Mouse (Mus musculus): ENCODE data around the gene Slc3a2. TPM values are rescaled to one million over a fixed set of nuclear protein-coding genes. Genes with fewer than 3 reads are reported as not detected.

Gene Slc3a2
- polyA plus RNA-seq, 1 experiment from 2014 or later: 125 TPM

- peak within 1 kb of the TSS; percentile 27; the same call in 1 of the 2 replicates for H3K27ac ChIP-seq (replicated peaks)
- no peaks in the 10 kb centered on the region for H3K36me3 ChIP-seq (replicated peaks)
- peak within 1 kb of the TSS; percentile 63 for H3K4me3 ChIP-seq
- H3K4me1 ChIP-seq: peaks cover 29% of the 10 kb centered on the region
- DNase-seq (ENCODE audit: low spot score): no peak
- peaks cover 48% of the 10 kb centered on the region for H3K27me3 ChIP-seq (replicated peaks; ENCODE audit: low read depth, poor library complexity, severe bottlenecking)
- H3K9me3 ChIP-seq: no peaks in the 10 kb centered on the region
- 79% methylated on average over 9 of the region's 9 CpGs for WGBS
Observed at GRCm38 (mm10) chr19:8663360-8663839, 59.8 kb downstream of the Slc3a2 start, which contains the start of gene Chrm1. Gene Chrm1 (plus strand): TSS chr19:8663789.

- Histone ChIP-seq H3K4me1 (peaks cover 29% of the 10 kb centered on the region), H3K27me3 (replicated peaks; ENCODE audit: low read depth, poor library complexity, severe bottlenecking) (peaks cover 48% of the 10 kb centered on the region), H3K4me3 (peak overlapping the region; percentile 63), H3K36me3 (replicated peaks) (no peaks in the 10 kb centered on the region), H3K27ac (replicated peaks) (peak overlapping the region; percentile 85), H3K9me3 (no peaks in the 10 kb centered on the region)
- 2% methylated on average over 11 of the region's 11 CpGs for WGBS
- peak; percentile 86 for DNase-seq (ENCODE audit: low spot score)
Observed at GRCm38 (mm10) chr19:8662337-8662736, 60.8 kb downstream of the Slc3a2 start.

GRCm38 (mm10) chr19:8661821-8662307, 61.3 kb downstream of the Slc3a2 start:
- no peaks in the 10 kb centered on the region for H3K9me3 ChIP-seq
- peak overlapping the region; percentile 85 for H3K27ac ChIP-seq (replicated peaks)
- H3K27me3 ChIP-seq (replicated peaks; ENCODE audit: low read depth, poor library complexity, severe bottlenecking): peaks cover 48% of the 10 kb centered on the region
- H3K4me3 ChIP-seq: peak overlapping the region; percentile 63
- WGBS: 2% methylated on average over 35 of the region's 35 CpGs
- peaks cover 29% of the 10 kb centered on the region for H3K4me1 ChIP-seq
- H3K36me3 ChIP-seq (replicated peaks): no peaks in the 10 kb centered on the region
- peak; percentile 75 for DNase-seq (ENCODE audit: low spot score)

Small RNA genes within 50 kb of the gene (microRNA-seq; reads per million reads assigned to microRNA genes)
- gene Mir6992: not detected

Other genes starting within 250 kb of the Slc3a2 start
- not detected in 2 replicates for gene Slc22a8, start 132.1 kb downstream of the Slc3a2 start, polyA plus RNA-seq (2016; fragmentation: Nextera tagmentation; extraction: Ambion mirVana)
- 0.10 and 0.24 TPM in 2 replicates for gene Slc22a6, start 105.3 kb downstream of the Slc3a2 start, polyA plus RNA-seq (2016; fragmentation: Nextera tagmentation; extraction: Ambion mirVana)
- 0.04 and 0.09 TPM in 2 replicates for gene Chrm1, start 59.6 kb downstream of the Slc3a2 start, polyA plus RNA-seq (2016; fragmentation: Nextera tagmentation; extraction: Ambion mirVana)
- 117 and 127 TPM in 2 replicates for gene Wdr74, start 12.5 kb upstream of the Slc3a2 start, polyA plus RNA-seq (2016; fragmentation: Nextera tagmentation; extraction: Ambion mirVana)
- 3.4 and 3.5 TPM in 2 replicates for gene 1700092M07Rik, start 17.3 kb upstream of the Slc3a2 start, polyA plus RNA-seq (2016; fragmentation: Nextera tagmentation; extraction: Ambion mirVana)
- 97.0 and 108 TPM in 2 replicates for gene Stx5a, start 18.0 kb upstream of the Slc3a2 start, polyA plus RNA-seq (2016; fragmentation: Nextera tagmentation; extraction: Ambion mirVana)
- 254 and 269 TPM in 2 replicates for gene Nxf1, start 33.7 kb upstream of the Slc3a2 start, polyA plus RNA-seq (2016; fragmentation: Nextera tagmentation; extraction: Ambion mirVana)
- 179 and 185 TPM in 2 replicates for gene Tmem223, start 47.6 kb upstream of the Slc3a2 start, polyA plus RNA-seq (2016; fragmentation: Nextera tagmentation; extraction: Ambion mirVana)
- gene Tmem179b, start 51.1 kb upstream of the Slc3a2 start, polyA plus RNA-seq (2016; fragmentation: Nextera tagmentation; extraction: Ambion mirVana): 43.4 and 46.7 TPM in 2 replicates
- 44.7 and 46.3 TPM in 2 replicates for gene Taf6l, start 63.0 kb upstream of the Slc3a2 start, polyA plus RNA-seq (2016; fragmentation: Nextera tagmentation; extraction: Ambion mirVana)
- gene Polr2g, start 75.2 kb upstream of the Slc3a2 start, polyA plus RNA-seq (2016; fragmentation: Nextera tagmentation; extraction: Ambion mirVana): 193 and 205 TPM in 2 replicates
- gene Zbtb3, start 79.2 kb upstream of the Slc3a2 start, polyA plus RNA-seq (2016; fragmentation: Nextera tagmentation; extraction: Ambion mirVana): 6.5 and 6.9 TPM in 2 replicates
- gene Ttc9c, start 96.0 kb upstream of the Slc3a2 start, polyA plus RNA-seq (2016; fragmentation: Nextera tagmentation; extraction: Ambion mirVana): 83.8 and 85.6 TPM in 2 replicates
- gene Hnrnpul2, start 96.6 kb upstream of the Slc3a2 start, polyA plus RNA-seq (2016; fragmentation: Nextera tagmentation; extraction: Ambion mirVana): 4.8 and 5.0 TPM in 2 replicates
- gene AC129217.1, start 106.4 kb upstream of the Slc3a2 start, polyA plus RNA-seq (2016; fragmentation: Nextera tagmentation; extraction: Ambion mirVana): not detected in 2 replicates
- gene Bscl2, start 114.1 kb upstream of the Slc3a2 start, polyA plus RNA-seq (2016; fragmentation: Nextera tagmentation; extraction: Ambion mirVana): 41.4 and 44.6 TPM in 2 replicates
- gene Gng3, start 115.8 kb upstream of the Slc3a2 start, polyA plus RNA-seq (2016; fragmentation: Nextera tagmentation; extraction: Ambion mirVana): 29.3 and 32.0 TPM in 2 replicates
- gene Lrrn4cl, start 127.4 kb upstream of the Slc3a2 start, polyA plus RNA-seq (2016; fragmentation: Nextera tagmentation; extraction: Ambion mirVana): 0.55 and 0.57 TPM in 2 replicates
- gene Ubxn1, start 148.1 kb upstream of the Slc3a2 start, polyA plus RNA-seq (2016; fragmentation: Nextera tagmentation; extraction: Ambion mirVana): 218 and 220 TPM in 2 replicates
- 59.0 and 62.0 TPM in 2 replicates for gene Uqcc3, start 157.6 kb upstream of the Slc3a2 start, polyA plus RNA-seq (2016; fragmentation: Nextera tagmentation; extraction: Ambion mirVana)
- 115 and 118 TPM in 2 replicates for gene Lbhd1, start 160.4 kb upstream of the Slc3a2 start, polyA plus RNA-seq (2016; fragmentation: Nextera tagmentation; extraction: Ambion mirVana)
- not detected in 2 replicates for gene Gm49403, start 160.6 kb upstream of the Slc3a2 start, polyA plus RNA-seq (2016; fragmentation: Nextera tagmentation; extraction: Ambion mirVana)
- 159 and 167 TPM in 2 replicates for gene 1810009A15Rik, start 165.5 kb upstream of the Slc3a2 start, polyA plus RNA-seq (2016; fragmentation: Nextera tagmentation; extraction: Ambion mirVana)
- 0.59 and 0.96 TPM in 2 replicates for gene Gm49416, start 165.6 kb upstream of the Slc3a2 start, polyA plus RNA-seq (2016; fragmentation: Nextera tagmentation; extraction: Ambion mirVana)
- gene Ints5, start 169.6 kb upstream of the Slc3a2 start, polyA plus RNA-seq (2016; fragmentation: Nextera tagmentation; extraction: Ambion mirVana): 59.0 and 60.9 TPM in 2 replicates
- 116 TPM in 2 replicates for gene Ganab, start 174.7 kb upstream of the Slc3a2 start, polyA plus RNA-seq (2016; fragmentation: Nextera tagmentation; extraction: Ambion mirVana)
- 46.7 and 47.3 TPM in 2 replicates for gene B3gat3, start 197.0 kb upstream of the Slc3a2 start, polyA plus RNA-seq (2016; fragmentation: Nextera tagmentation; extraction: Ambion mirVana)
- 3.1 and 3.8 TPM in 2 replicates for gene Rom1, start 206.0 kb upstream of the Slc3a2 start, polyA plus RNA-seq (2016; fragmentation: Nextera tagmentation; extraction: Ambion mirVana)
- gene Eml3, start 206.2 kb upstream of the Slc3a2 start, polyA plus RNA-seq (2016; fragmentation: Nextera tagmentation; extraction: Ambion mirVana): 28.9 and 30.1 TPM in 2 replicates
- 212 and 216 TPM in 2 replicates for gene Mta2, start 218.5 kb upstream of the Slc3a2 start, polyA plus RNA-seq (2016; fragmentation: Nextera tagmentation; extraction: Ambion mirVana)
- 45.2 and 47.8 TPM in 2 replicates for gene Tut1, start 230.5 kb upstream of the Slc3a2 start, polyA plus RNA-seq (2016; fragmentation: Nextera tagmentation; extraction: Ambion mirVana)
- 550 and 554 TPM in 2 replicates for gene Eef1g, start 243.7 kb upstream of the Slc3a2 start, polyA plus RNA-seq (2016; fragmentation: Nextera tagmentation; extraction: Ambion mirVana)

All from embryonic facial prominence, embryonic 10.5 days (tissue).